8 mouse cellular contexts compared by ENCODE assay signal in genomic region chr16:20611357-20612227, GRCm38 (mm10). TPM values are rescaled to one million over a fixed set of nuclear protein-coding genes. Genes with fewer than 3 reads are reported as not detected.
DNase-seq lines count a peak whose midpoint lies in the region.

TSS of gene Eef1akmt4 (plus strand) at chr16:20611593.
TSS of gene Gm49333 (plus strand) at chr16:20611610.
TSS of gene Alg3 (minus strand) at chr16:20611735.

- peak; percentile 92 for DNase-seq in Muller cell, postnatal 12 days (ENCODE audit: inconsistent ontology term)
- peak; percentile 84 for DNase-seq in cerebellum, adult 9-10 months
- DNase-seq in forelimb bud, embryonic 11.5 days (ENCODE audit: low read depth, low spot score): peak; percentile 90
- peak; percentile 91 for DNase-seq in hindbrain, embryonic 10.5 days (ENCODE audit: low spot score)
- DNase-seq in layer of hippocampus, postnatal 14 days (ENCODE audit: low spot score in 2 of 2): peak; percentile 67 to 76
- DNase-seq in lung, postnatal 25 days (ENCODE audit: low spot score): peak; percentile 92
- peak; percentile 71 for DNase-seq in retina, adult 2 months (ENCODE audit: low read depth, low spot score)
- peak; percentile 85 for DNase-seq in thymus, postnatal 25 days

- H3K27ac ChIP-seq in hindbrain, embryonic 10.5 days: peak within 1 kb of the TSS; percentile 95

- H3K27me3 ChIP-seq in hindbrain, embryonic 10.5 days (ENCODE audit: insufficient read depth, poor library complexity, severe bottlenecking): no peaks in the 10 kb centered on the region

- H3K36me3 ChIP-seq in hindbrain, embryonic 10.5 days: peaks cover 37% of the 10 kb centered on the region

- 2% methylated on average over 41 of the region's 41 CpGs for WGBS in hindbrain, embryonic 10.5 days

- H3K4me3 ChIP-seq in hindbrain, embryonic 10.5 days: peak within 1 kb of the TSS; percentile 88

- H3K9me3 ChIP-seq in hindbrain, embryonic 10.5 days: no peaks in the 10 kb centered on the region

- H3K4me1 ChIP-seq in hindbrain, embryonic 10.5 days (replicated peaks): peaks cover 27% of the 10 kb centered on the region

RNA-seq across cellular contexts. Expression of gene Eef1akmt4, which starts in this region (rescaled TPM):
- polyA plus RNA-seq in hindbrain, embryonic 10.5 days (2016; fragmentation: Nextera tagmentation; extraction: Ambion mirVana): 33.4 and 38.8 TPM in 2 replicates
- 1 to 10 TPM; 1.7 to 3.6 TPM for total RNA-seq in layer of hippocampus, postnatal 14 days (2021)

RNA-seq across cellular contexts. Expression of gene Gm49333, which starts in this region (rescaled TPM):
- 0.18 TPM in 1 of 2 replicates, not detected in the other for polyA plus RNA-seq in hindbrain, embryonic 10.5 days (2016; fragmentation: Nextera tagmentation; extraction: Ambion mirVana)
- total RNA-seq in layer of hippocampus, postnatal 14 days (2021): not detected

RNA-seq across cellular contexts. Expression of gene Alg3, which starts in this region (rescaled TPM):
- 59.2 and 61.3 TPM in 2 replicates for polyA plus RNA-seq in hindbrain, embryonic 10.5 days (2016; fragmentation: Nextera tagmentation; extraction: Ambion mirVana)
- 10 to 100 TPM; 12.3 to 14.1 TPM for total RNA-seq in layer of hippocampus, postnatal 14 days (2021)

Comparison
In these comparisons a context has a peak if more than half of its experiments do, and no peak if none do; other contexts are left out.
1. Peak in every context shown above with its lines: DNase-seq, H3K4me3 ChIP-seq and H3K27ac ChIP-seq.